Mouse (Mus musculus) hindbrain, embryonic 16.5 days (tissue): ENCODE data around the gene Timm10. TPM values are rescaled to one million over a fixed set of nuclear protein-coding genes. Genes with fewer than 3 reads are reported as not detected.

Experiments
- polyA plus RNA-seq: library from polyadenylated mRNA; unstranded; fragments of >200 nt; fragmentation: Nextera tagmentation; extraction: Ambion mirVana; gene quantifications from 2 replicates; pipeline ENCODE4 v1.2.1, GENCODE M21; 2015

Gene Timm10
- polyA plus RNA-seq, 1 experiment from 2014 or later, result 83.2 TPM

Other genes with a start within 250 kb of the Timm10 start
- 24.4 and 31.8 TPM in 2 replicates for gene Ctnnd1, start 176.2 kb upstream of the Timm10 start, polyA plus RNA-seq
- gene Btbd18, start 167.9 kb upstream of the Timm10 start, polyA plus RNA-seq, result 0.26 and 0.44 TPM in 2 replicates
- 184 and 198 TPM in 2 replicates for gene Selenoh, start 156.2 kb upstream of the Timm10 start, polyA plus RNA-seq
- not detected in 2 replicates for gene Gm28635, start 149.0 kb upstream of the Timm10 start, polyA plus RNA-seq
- gene Med19, start 148.6 kb upstream of the Timm10 start, polyA plus RNA-seq, result 50.7 and 51.3 TPM in 2 replicates
- gene Tmx2, start 147.9 kb upstream of the Timm10 start, polyA plus RNA-seq, result 342 and 364 TPM in 2 replicates
- gene Zdhhc5, start 111.8 kb upstream of the Timm10 start, polyA plus RNA-seq, result 15.2 and 18.2 TPM in 2 replicates
- gene Clp1, start 99.6 kb upstream of the Timm10 start, polyA plus RNA-seq, result 18.7 and 20.5 TPM in 2 replicates
- gene Ypel4, start 92.9 kb upstream of the Timm10 start, polyA plus RNA-seq, result 16.9 and 19.9 TPM in 2 replicates
- 4.9 and 6.7 TPM in 2 replicates for gene Gm19426, start 83.3 kb upstream of the Timm10 start, polyA plus RNA-seq
- gene Serping1, start 51.6 kb upstream of the Timm10 start, polyA plus RNA-seq, result 40.8 and 42.3 TPM in 2 replicates
- gene Ube2l6, start 28.2 kb upstream of the Timm10 start, polyA plus RNA-seq, result 26.1 and 27.8 TPM in 2 replicates
- gene Smtnl1, start 4.3 kb upstream of the Timm10 start, polyA plus RNA-seq, result not detected in 2 replicates
- 1.5 and 1.6 TPM in 2 replicates for gene Slc43a1, start 11.9 kb downstream of the Timm10 start, polyA plus RNA-seq
- 3.0 and 4.5 TPM in 2 replicates for gene Rtn4rl2, start 59.7 kb downstream of the Timm10 start, polyA plus RNA-seq
- 5.4 and 5.7 TPM in 2 replicates for gene Slc43a3, start 109.6 kb downstream of the Timm10 start, polyA plus RNA-seq
- gene Prg2, start 153.5 kb downstream of the Timm10 start, polyA plus RNA-seq, result 0.45 TPM in 1 of 2 replicates, not detected in the other
- gene Prg3, start 161.2 kb downstream of the Timm10 start, polyA plus RNA-seq, result not detected in 2 replicates
- gene Ssrp1, start 210.2 kb downstream of the Timm10 start, polyA plus RNA-seq, result 156 and 166 TPM in 2 replicates
- 8.0 and 11.2 TPM in 2 replicates for gene P2rx3, start 210.5 kb downstream of the Timm10 start, polyA plus RNA-seq
- gene Tnks1bp1, start 221.0 kb downstream of the Timm10 start, polyA plus RNA-seq, result 19.6 and 29.8 TPM in 2 replicates